Mouse (Mus musculus) heart, embryonic 15.5 days (tissue): ENCODE measurements around the gene Dzank1. TPM values are rescaled to one million over a fixed set of nuclear protein-coding genes. Genes with fewer than 3 reads are reported as not detected.

ENCODE experiments used
- ATAC-seq: fragments of 200-750 bp; cut with Nextera tagmentation; replicated peaks from 2 replicates; pipeline ENCODE4 v1.8.0; 2017; ENCODE audit warnings: low read depth, moderate TSS enrichment; ENCODE audit not compliant: insufficient number of reproducible peaks, insufficient read depth, low FRiP score
- H3K27ac ChIP-seq: fragments of 300-500 bp; sonication (generic); 2 replicates; pipeline ENCODE4 v1.5.1; 2015; ENCODE audit warnings: mild to moderate bottlenecking, inconsistent platforms
- H3K27me3 ChIP-seq: fragments of 300-500 bp; sonication (generic); 2 replicates; pipeline ENCODE4 v1.6.1; 2015; ENCODE audit warnings: inconsistent platforms
- H3K36me3 ChIP-seq: fragments of 300-500 bp; sonication (generic); 2 replicates; pipeline ENCODE4 v1.6.1; 2015; ENCODE audit warnings: mild to moderate bottlenecking, inconsistent platforms
- H3K4me1 ChIP-seq: fragments of 300-500 bp; sonication (generic); replicated peaks from 2 replicates; pipeline ENCODE4 v1.6.1; 2015; ENCODE audit warnings: inconsistent platforms
- H3K4me2 ChIP-seq: fragments of 300-500 bp; sonication (generic); 2 replicates; pipeline ENCODE4 v1.6.1; 2015; ENCODE audit warnings: inconsistent platforms, mild to moderate bottlenecking, moderate library complexity
- H3K4me3 ChIP-seq: fragments of 300-500 bp; sonication (generic); 2 replicates; pipeline ENCODE4 v1.5.1; 2015; ENCODE audit warnings: mild to moderate bottlenecking, inconsistent platforms
- H3K9ac ChIP-seq: fragments of 300-500 bp; sonication (generic); 2 replicates; pipeline ENCODE4 v1.6.1; 2015; ENCODE audit warnings: mild to moderate bottlenecking, inconsistent platforms
- H3K9me3 ChIP-seq: fragments of 300-500 bp; sonication (generic); replicated peaks from 2 replicates; pipeline ENCODE4 v1.6.1; 2016; ENCODE audit warnings: inconsistent platforms
- WGBS: fragments of 180-500 bp; shearing (Covaris S2); methylation state at CpG from one replicate; pipeline ENCODE4 v1.1.7; 2015; ENCODE audit warnings: mixed read lengths; 5-methylcytosine and 5-hydroxymethylcytosine counted together
- polyA plus RNA-seq: library from polyadenylated mRNA; unstranded; fragments of >200 nt; fragmentation: Nextera tagmentation; extraction: Ambion mirVana; gene quantifications from 2 replicates; pipeline ENCODE4 v1.2.1, GENCODE M21; 2015

The Dzank1 gene
- polyA plus RNA-seq, 1 experiment from 2014 or later: 0.66 TPM

GRCm38 (mm10) chr2:144465876-144466575 lies 61.2 kb downstream of the Dzank1 start:
- WGBS: 77% methylated on average over 14 of the region's 14 CpGs
- Histone ChIP-seq H3K9me3 (no peaks in the 10 kb centered on the region), H3K27ac (no peak overlapping the region), H3K4me2 (no peak overlapping the region), H3K27me3 (no peaks in the 10 kb centered on the region), H3K4me3 (no peak overlapping the region), H3K36me3 (no peaks in the 10 kb centered on the region), H3K9ac (no peak overlapping the region), H3K4me1 (no peaks in the 10 kb centered on the region)
- no peak for ATAC-seq

DNA sequence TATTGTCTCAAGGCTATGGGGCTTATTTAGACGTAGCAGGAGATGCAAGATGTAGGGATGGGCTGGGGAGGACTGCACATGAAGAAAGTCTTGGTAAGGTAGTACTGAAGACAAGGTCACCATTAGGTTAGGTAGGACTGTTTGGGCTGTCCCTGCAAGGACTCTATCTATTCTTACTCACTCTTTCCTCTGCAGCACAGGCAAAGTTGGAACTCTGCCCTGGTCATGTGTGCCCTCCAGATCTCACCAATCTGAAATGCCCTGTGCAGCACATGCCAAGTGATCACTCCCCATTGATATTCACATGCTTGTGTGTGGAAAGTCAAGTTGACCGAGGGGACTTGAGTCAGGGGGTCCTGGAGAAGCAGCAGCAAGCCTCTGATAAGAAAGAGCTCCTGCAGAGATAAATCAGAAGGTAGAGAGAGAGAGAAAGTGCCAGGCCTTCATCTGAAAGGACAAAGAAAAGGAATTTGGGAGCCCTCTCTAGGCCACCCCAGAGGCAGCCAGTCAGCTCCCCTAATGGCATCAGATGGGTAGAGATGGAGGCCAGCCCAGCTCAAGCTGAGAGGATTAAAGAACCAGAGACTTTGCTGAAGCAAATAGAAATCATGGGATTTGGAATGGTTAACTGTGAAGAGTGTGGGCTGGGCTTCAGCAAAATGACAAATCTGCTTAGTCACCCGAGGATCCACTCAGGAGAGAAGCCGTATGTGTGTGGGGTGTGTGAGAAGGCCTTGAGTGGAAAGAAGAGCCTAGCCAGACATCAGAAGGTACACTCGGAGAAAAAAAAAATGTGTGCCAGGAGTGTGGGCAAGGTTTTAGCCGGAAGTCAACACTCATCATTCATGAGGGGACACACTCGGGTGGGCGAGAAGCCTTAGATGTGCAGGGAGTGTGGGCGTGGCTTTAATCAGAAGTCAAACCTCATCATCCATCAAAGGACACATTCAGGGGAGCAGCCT lies 62.1 kb downstream of the Dzank1 start:
- no peak overlapping the region for H3K9ac ChIP-seq
- H3K36me3 ChIP-seq: no peaks in the 10 kb centered on the region
- 71% methylated on average over 9 of the region's 9 CpGs for WGBS
- no peak overlapping the region for H3K4me3 ChIP-seq
- H3K4me2 ChIP-seq: no peak overlapping the region
- no peaks in the 10 kb centered on the region for H3K4me1 ChIP-seq
- no peaks in the 10 kb centered on the region for H3K27me3 ChIP-seq
- no peaks in the 10 kb centered on the region for H3K9me3 ChIP-seq
- no peak overlapping the region for H3K27ac ChIP-seq
- ATAC-seq: no peak

DNA sequence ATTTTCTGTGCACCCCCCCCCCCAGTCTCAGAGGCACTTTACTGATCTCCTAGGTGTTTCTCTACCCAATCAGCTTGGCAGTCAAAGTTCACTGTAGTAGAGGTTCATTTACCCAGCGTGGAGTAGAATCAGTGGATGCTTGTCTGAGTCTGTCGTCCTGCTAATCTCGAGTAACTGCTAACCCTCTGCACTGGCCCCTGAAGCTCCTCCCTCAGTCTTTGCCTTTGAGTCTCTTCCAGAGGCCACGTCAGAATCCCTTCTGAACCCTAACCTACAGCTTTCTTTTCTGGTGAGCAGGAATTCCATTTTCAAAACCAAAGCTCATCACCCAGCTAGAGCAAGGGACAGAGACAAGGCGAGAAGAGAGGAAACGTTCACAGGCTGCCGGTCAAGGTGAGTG lies 63.0 kb downstream of the Dzank1 start:
- Histone ChIP-seq H3K9me3 (no peaks in the 10 kb centered on the region), H3K4me2 (no peak overlapping the region), H3K36me3 (no peaks in the 10 kb centered on the region), H3K4me1 (peaks cover 4% of the 10 kb centered on the region), H3K27me3 (no peaks in the 10 kb centered on the region), H3K9ac (no peak overlapping the region), H3K27ac (no peak overlapping the region), H3K4me3 (no peak overlapping the region)
- WGBS: 54% methylated on average over 7 of the region's 7 CpGs
- no peak for ATAC-seq

DNA sequence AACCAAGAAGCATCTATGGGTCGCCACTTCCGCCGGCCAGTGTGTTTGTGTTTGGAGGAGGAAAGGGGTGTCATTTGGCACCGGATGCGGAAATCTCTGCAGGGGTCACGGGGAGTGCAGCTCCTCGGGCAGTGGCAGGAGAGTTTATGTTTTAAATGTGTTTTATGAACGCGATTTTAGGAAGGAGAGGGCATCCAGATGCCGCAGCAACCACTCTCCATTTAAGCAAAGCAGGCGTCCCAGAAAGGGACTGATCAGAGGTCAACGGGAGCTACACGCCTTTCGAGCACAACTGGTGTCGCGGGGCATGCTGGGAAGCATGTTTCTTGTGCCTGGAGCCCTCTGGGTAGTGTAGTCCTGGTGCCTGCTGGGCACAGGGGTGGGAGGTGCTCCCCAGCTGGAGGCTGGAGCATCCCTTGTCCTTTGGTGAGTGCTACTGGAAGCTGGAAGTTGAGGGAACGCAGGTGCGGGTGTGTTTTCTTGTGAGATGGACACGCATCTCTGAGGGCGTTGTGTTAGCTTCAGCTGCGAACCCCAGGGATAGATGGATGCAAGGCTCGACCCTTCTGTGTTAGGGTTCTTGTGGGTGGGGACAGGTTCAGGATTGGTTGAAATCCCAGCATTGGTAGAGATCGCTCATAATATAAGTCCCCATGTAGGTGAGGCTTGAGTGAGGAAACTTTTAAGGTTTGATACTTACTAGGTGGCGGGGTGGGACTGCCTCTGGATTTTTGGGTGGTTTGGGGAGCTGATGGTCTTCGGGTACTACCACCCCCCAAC lies 68.0 kb downstream of the Dzank1 start:
- H3K9ac ChIP-seq: peak overlapping the region; percentile 54
- peak overlapping the region; percentile 59 for H3K4me3 ChIP-seq
- ATAC-seq: peak; percentile 93
- H3K4me1 ChIP-seq: peaks cover 5% of the 10 kb centered on the region
- peaks cover 23% of the 10 kb centered on the region for H3K27me3 ChIP-seq
- H3K36me3 ChIP-seq: no peaks in the 10 kb centered on the region
- 9% methylated on average over 25 of the region's 25 CpGs for WGBS
- H3K27ac ChIP-seq: peak overlapping the region; percentile 69
- H3K4me2 ChIP-seq: peak overlapping the region; percentile 79
- no peaks in the 10 kb centered on the region for H3K9me3 ChIP-seq

DNA sequence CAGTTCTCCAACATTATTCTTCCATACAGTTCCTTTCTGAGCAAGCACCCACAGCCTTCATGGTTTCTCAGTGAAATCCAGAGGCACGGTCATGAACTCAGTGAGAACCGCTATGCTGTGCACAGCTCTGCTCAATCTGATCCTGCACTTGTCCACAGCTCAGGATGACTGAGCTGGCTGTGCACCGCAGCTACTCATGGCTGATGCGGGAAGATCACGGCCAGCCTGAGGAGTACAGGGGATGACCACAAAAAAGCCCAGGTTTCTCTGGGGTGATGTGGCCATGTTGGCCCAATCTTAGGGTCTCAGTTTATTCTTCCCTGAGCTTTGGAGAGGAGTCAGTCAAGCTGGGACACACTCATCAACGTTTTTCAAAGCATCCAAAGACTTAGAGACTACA lies 68.9 kb downstream of the Dzank1 start:
- peak overlapping the region; percentile 79 for H3K4me2 ChIP-seq
- no peak overlapping the region for H3K9ac ChIP-seq
- peak overlapping the region; percentile 59; the same call in 1 of the 2 replicates for H3K4me3 ChIP-seq
- peaks cover 5% of the 10 kb centered on the region for H3K4me1 ChIP-seq
- H3K27me3 ChIP-seq: peaks cover 28% of the 10 kb centered on the region
- 76% methylated on average over 6 of the region's 6 CpGs for WGBS
- ATAC-seq: no peak
- no peaks in the 10 kb centered on the region for H3K9me3 ChIP-seq
- H3K36me3 ChIP-seq: no peaks in the 10 kb centered on the region
- H3K27ac ChIP-seq: no peak overlapping the region

- 11% methylated on average over 8 of the region's 8 CpGs for WGBS
- Histone ChIP-seq H3K9me3 (no peaks in the 10 kb centered on the region), H3K4me3 (no peak overlapping the region), H3K36me3 (no peaks in the 10 kb centered on the region), H3K4me1 (no peaks in the 10 kb centered on the region), H3K9ac (no peak overlapping the region), H3K4me2 (no peak overlapping the region), H3K27ac (no peak overlapping the region), H3K27me3 (peaks cover 24% of the 10 kb centered on the region; the same call in 1 of the 2 replicates)
- ATAC-seq: peak; percentile 43; the same call in 1 of the 2 replicates
Observed at GRCm38 (mm10) chr2:144452364-144453008, 74.7 kb downstream of the Dzank1 start.

DNA sequence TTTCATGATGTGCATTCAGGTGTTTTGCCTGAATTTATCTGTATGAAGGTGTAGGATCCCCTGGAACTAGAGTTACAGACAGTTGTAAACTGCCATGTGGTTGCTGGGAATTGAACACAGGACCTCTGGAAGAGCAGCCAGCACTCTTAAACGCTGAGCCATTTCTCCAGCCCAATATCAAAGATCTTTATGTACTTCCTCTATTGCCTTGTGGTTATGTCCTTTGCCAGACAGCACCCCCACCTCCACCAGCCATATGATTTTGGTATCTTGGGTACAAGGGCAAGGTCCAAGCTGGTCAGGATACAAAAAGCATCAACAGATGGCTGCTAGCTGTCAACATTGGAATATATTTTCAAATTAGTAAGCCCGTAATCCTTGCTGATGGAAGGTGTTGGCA lies 76.8 kb downstream of the Dzank1 start:
- no peaks in the 10 kb centered on the region for H3K4me1 ChIP-seq
- WGBS: 64% methylated on average over 2 of the region's 2 CpGs
- ATAC-seq: no peak
- no peak overlapping the region for H3K4me2 ChIP-seq
- no peaks in the 10 kb centered on the region for H3K36me3 ChIP-seq
- H3K9me3 ChIP-seq: no peaks in the 10 kb centered on the region
- no peak overlapping the region for H3K4me3 ChIP-seq
- H3K27ac ChIP-seq: no peak overlapping the region
- H3K27me3 ChIP-seq: peaks cover 15% of the 10 kb centered on the region; the same call in 1 of the 2 replicates
- H3K9ac ChIP-seq: no peak overlapping the region

DNA sequence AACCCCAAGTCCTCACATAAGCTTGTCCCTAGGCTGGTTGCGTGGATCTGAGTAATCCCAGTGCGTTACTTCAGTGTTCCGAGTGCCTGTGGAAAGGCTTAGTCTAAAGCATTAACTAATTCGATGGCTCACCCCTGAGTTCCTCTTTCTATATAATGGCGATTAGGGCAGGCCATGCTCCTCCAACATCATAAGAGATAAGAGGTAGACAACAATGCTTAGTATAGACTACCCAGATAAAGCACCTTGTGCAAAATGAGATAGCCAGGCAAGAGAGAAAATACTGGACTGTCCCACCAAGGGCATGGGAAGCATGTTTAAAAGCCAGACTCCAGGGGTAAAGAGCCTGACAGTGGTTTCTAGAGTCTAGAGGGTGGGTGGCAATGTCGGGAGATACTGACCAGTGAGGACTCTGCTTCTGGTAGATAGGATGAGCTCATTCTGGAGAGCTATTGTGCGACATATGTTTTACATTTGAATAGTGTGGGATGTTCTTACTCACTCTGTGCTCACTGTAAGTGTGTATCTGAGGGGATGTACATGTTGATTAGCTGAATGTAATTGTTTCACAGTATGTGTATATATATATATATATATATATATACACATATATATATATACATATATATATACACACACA lies 80.7 kb downstream of the Dzank1 start:
- Histone ChIP-seq H3K27ac (no peak overlapping the region), H3K4me1 (no peaks in the 10 kb centered on the region), H3K9me3 (no peaks in the 10 kb centered on the region), H3K36me3 (no peaks in the 10 kb centered on the region), H3K27me3 (no peaks in the 10 kb centered on the region), H3K4me2 (no peak overlapping the region), H3K9ac (no peak overlapping the region), H3K4me3 (no peak overlapping the region)
- WGBS: 69% methylated on average over 7 of the region's 7 CpGs
- ATAC-seq: no peak

GRCm38 (mm10) chr2:144441386-144441915 lies 85.8 kb downstream of the Dzank1 start:
- Histone ChIP-seq H3K4me2 (no peak overlapping the region), H3K4me3 (no peak overlapping the region), H3K9me3 (no peaks in the 10 kb centered on the region), H3K36me3 (no peaks in the 10 kb centered on the region), H3K9ac (no peak overlapping the region), H3K27ac (no peak overlapping the region), H3K4me1 (no peaks in the 10 kb centered on the region), H3K27me3 (no peaks in the 10 kb centered on the region)
- no peak for ATAC-seq
- 67% methylated on average over 11 of the region's 11 CpGs for WGBS

DNA sequence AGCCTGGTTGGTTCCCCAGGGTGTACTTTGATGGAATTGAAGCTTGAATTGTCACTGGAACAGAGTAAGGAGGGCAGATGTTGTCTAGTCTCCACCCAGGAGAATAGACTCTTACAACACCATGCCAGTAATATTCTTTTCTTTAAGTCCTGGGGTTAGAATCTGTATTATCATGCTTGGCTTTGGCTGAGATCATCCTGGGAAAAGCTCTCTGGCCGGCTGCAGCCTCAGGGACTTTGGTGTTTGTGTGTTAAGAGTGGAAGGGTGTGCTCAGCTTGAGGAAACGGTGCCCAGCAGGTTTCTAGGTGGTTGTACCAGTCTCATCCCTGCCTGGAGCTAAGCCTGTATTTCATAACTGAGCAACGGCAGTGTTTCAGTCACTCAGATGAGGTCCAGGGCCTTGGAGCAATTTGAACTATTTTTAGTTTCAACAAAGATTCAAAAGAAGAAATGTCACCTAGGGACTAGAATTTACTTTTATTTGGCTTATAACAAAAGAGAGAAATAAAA lies 88.0 kb downstream of the Dzank1 start:
- H3K4me2 ChIP-seq: no peak overlapping the region
- no peak overlapping the region for H3K27ac ChIP-seq
- H3K36me3 ChIP-seq: no peaks in the 10 kb centered on the region
- H3K9me3 ChIP-seq: no peaks in the 10 kb centered on the region
- H3K4me3 ChIP-seq: no peak overlapping the region
- no peaks in the 10 kb centered on the region for H3K27me3 ChIP-seq
- WGBS: 56% methylated on average over 3 of the region's 3 CpGs
- no peaks in the 10 kb centered on the region for H3K4me1 ChIP-seq
- no peak overlapping the region for H3K9ac ChIP-seq
- ATAC-seq: no peak
